Mouse (Mus musculus) lung, adult 2 months (tissue): ENCODE data around the gene Elobl. TPM values are rescaled to one million over a fixed set of nuclear protein-coding genes. Genes with fewer than 3 reads are reported as not detected.

Source experiments
- DNase-seq: peaks from one replicate; pipeline ENCODE4 v3.0.0; 2022
- H3K4me1 ChIP-seq: fragments of 200-500 bp; 2 replicates; pipeline ENCODE4 v1.6.1; 2011; ENCODE audit warnings: low read length; ENCODE audit not compliant: control insufficient read depth, insufficient read depth
- H3K4me3 ChIP-seq: fragments of 200-500 bp; replicated peaks from 2 replicates; pipeline ENCODE3; 2011; ENCODE audit warnings: low read depth, mild to moderate bottlenecking, control low read depth, low read length; ENCODE audit errors: extremely low read depth
- CTCF ChIP-seq: fragments of 200-500 bp; IDR thresholded peaks from 2 replicates; pipeline ENCODE4 v1.5.1; 2011; ENCODE audit warnings: mild to moderate bottlenecking, low read length, control low read depth; ENCODE audit not compliant: insufficient read depth
- POLR2A ChIP-seq: fragments of 200-500 bp; IDR thresholded peaks from 2 replicates; pipeline ENCODE4 v1.6.1; 2011; ENCODE audit warnings: low read depth, mild to moderate bottlenecking, control low read depth, low read length, borderline replicate concordance; ENCODE audit errors: extremely low read depth
- WGBS: fragments of 180-500 bp; shearing (Covaris S2); methylation state at CpG from one replicate; pipeline ENCODE4 v1.1.7; 2018; 5-methylcytosine and 5-hydroxymethylcytosine counted together
- polyA plus RNA-seq: library from polyadenylated mRNA; depleted of rRNA; stranded (reverse); fragments of >200 nt; gene quantifications from 2 replicates; pipeline ENCODE4 v1.2.3, GENCODE M21; 2012; rRNA removed

Elobl gene
- polyA plus RNA-seq, 1 experiment, result 1.3 TPM

- H3K4me1 ChIP-seq, result no peaks in the 10 kb centered on the region
- no peak for TF ChIP-seq POLR2A
- TF ChIP-seq CTCF, result no peak
- 75% methylated on average over 8 of the region's 8 CpGs for whole genome bisulfite sequencing
- no peak for DNase-seq
- no peak overlapping the region for H3K4me3 ChIP-seq
Measured at GRCm38 (mm10) chr11:88945971-88946585, 20.7 kb downstream of the Elobl start.

GRCm38 (mm10) chr11:88941489-88941888 lies 25.2 kb downstream of the Elobl start:
- no peak overlapping the region for H3K4me3 ChIP-seq
- TF ChIP-seq CTCF (no peak), POLR2A (no peak)
- no peaks in the 10 kb centered on the region for H3K4me1 ChIP-seq
- 75% methylated on average over 12 of the region's 12 CpGs for whole genome bisulfite sequencing
- DNase-seq, result no peak

GRCm38 (mm10) chr11:88939634-88940033 lies 27.1 kb downstream of the Elobl start:
- WGBS, result 92% methylated on average over 4 of the region's 4 CpGs
- Histone ChIP-seq H3K4me1 (no peaks in the 10 kb centered on the region), H3K4me3 (no peak overlapping the region)
- no peak for DNase-seq
- no peak for TF ChIP-seq CTCF
- no peak for TF ChIP-seq POLR2A

- DNase-seq, result no peak
- TF ChIP-seq POLR2A (no peak), CTCF (no peak)
- no peaks in the 10 kb centered on the region for H3K4me1 ChIP-seq
- 97% methylated on average over 2 of the region's 2 CpGs for WGBS
- no peak overlapping the region for H3K4me3 ChIP-seq
Measured at GRCm38 (mm10) chr11:88938770-88939169, 28.0 kb downstream of the Elobl start.

- 78% methylated on average over 2 of the region's 2 CpGs for WGBS
- H3K4me1 ChIP-seq, result no peaks in the 10 kb centered on the region
- no peak for DNase-seq
- no peak for TF ChIP-seq CTCF
- TF ChIP-seq POLR2A, result no peak
- no peak overlapping the region for H3K4me3 ChIP-seq
Measured at GRCm38 (mm10) chr11:88937886-88938285, 28.8 kb downstream of the Elobl start.

GRCm38 (mm10) chr11:88934089-88935000 lies 32.4 kb downstream of the Elobl start:
- WGBS, result 93% methylated on average over 19 of the region's 19 CpGs
- Histone ChIP-seq H3K4me1 (no peaks in the 10 kb centered on the region), H3K4me3 (no peak overlapping the region)
- TF ChIP-seq CTCF (no peak), POLR2A (no peak)
- no peak for DNase-seq

GRCm38 (mm10) chr11:88933030-88933429 lies 33.7 kb downstream of the Elobl start:
- DNase-seq, result no peak
- WGBS, result 95% methylated on average over 9 of the region's 9 CpGs
- H3K4me3 ChIP-seq, result no peak overlapping the region
- H3K4me1 ChIP-seq, result no peaks in the 10 kb centered on the region
- TF ChIP-seq POLR2A (no peak), CTCF (no peak)

GRCm38 (mm10) chr11:88931692-88932530 lies 34.8 kb downstream of the Elobl start:
- TF ChIP-seq CTCF (no peak), POLR2A (no peak)
- WGBS, result 86% methylated on average over 14 of the region's 14 CpGs
- Histone ChIP-seq H3K4me1 (no peaks in the 10 kb centered on the region), H3K4me3 (no peak overlapping the region)
- DNase-seq, result no peak

- no peak for TF ChIP-seq POLR2A
- no peak for TF ChIP-seq CTCF
- DNase-seq, result no peak
- Histone ChIP-seq H3K4me1 (no peaks in the 10 kb centered on the region; the same call in 1 of the 2 replicates), H3K4me3 (no peak overlapping the region)
- WGBS, result 54% methylated on average over 5 of the region's 5 CpGs
Measured at GRCm38 (mm10) chr11:88926566-88926965, 40.2 kb downstream of the Elobl start.

Other genes with a start within 250 kb of the Elobl start
- gene Msi2, start 248.4 kb downstream of the Elobl start, polyA plus RNA-seq, result 28.6 and 29.5 TPM in 2 replicates
- 22.3 and 32.2 TPM in 2 replicates for gene Akap1, start 102.3 kb downstream of the Elobl start, polyA plus RNA-seq
- gene Scpep1, start 11.5 kb downstream of the Elobl start, polyA plus RNA-seq, result 17.7 and 28.1 TPM in 2 replicates
- gene Coil, start 3.3 kb upstream of the Elobl start, polyA plus RNA-seq, result 3.5 and 4.0 TPM in 2 replicates
- gene Trim25, start 32.4 kb upstream of the Elobl start, polyA plus RNA-seq, result 51.5 and 52.9 TPM in 2 replicates
- 8.2 and 9.4 TPM in 2 replicates for gene Dgke, start 99.9 kb upstream of the Elobl start, polyA plus RNA-seq
- gene Gm525, start 106.9 kb upstream of the Elobl start, polyA plus RNA-seq, result 0.76 and 1.0 TPM in 2 replicates